Mouse (Mus musculus) ES-E14 (cell line): ENCODE results near the gene Cx3cr1.
A peak's percentile ranks its signal among the peaks of the same experiment; 100 is the strongest.

Experiments used
- CHD2 ChIP-seq: IDR thresholded peaks from 2 replicates; pipeline ENCODE4 v1.6.1; 2014; ENCODE audit warnings: mild to moderate bottlenecking, low read depth, low read length, inconsistent platforms
- MAFK ChIP-seq: IDR thresholded peaks from 2 replicates; pipeline ENCODE4 v1.6.1; 2014; ENCODE audit warnings: mild to moderate bottlenecking, low read depth, low read length, inconsistent platforms; ENCODE audit not compliant: insufficient read depth
- ZC3H11A ChIP-seq: IDR thresholded peaks from 2 replicates; pipeline ENCODE4 v1.6.1; 2012; ENCODE audit warnings: low read depth, mild to moderate bottlenecking, inconsistent platforms, low read length, borderline replicate concordance

GRCm38 (mm10) chr9:120002893-120003292, 66.8 kb downstream of the Cx3cr1 start:
- no peak for TF ChIP-seq CHD2
- 0 out of 2 replicates have a peak, but pooled peaks have one; percentile 70 for TF ChIP-seq MAFK
- TF ChIP-seq ZC3H11A = no peak
